ENCODE assay signal across 9 mouse cellular contexts in genomic region chr4:142060455-142061378, GRCm38 (mm10). TPM values are rescaled to one million over a fixed set of nuclear protein-coding genes. Genes with fewer than 3 reads are reported as not detected.
DNase-seq lines count a peak whose midpoint lies in the region; ATAC-seq and TF ChIP-seq lines count a peak whose summit lies in the region.
"Had no signal": no experiment of that assay in that cellular context is flagged by ENCODE, and none has a peak within 500 bp of the region (broad histone marks: within the 10 kb centered on the region; RNA-seq: fewer than 3 reads in every experiment).

No protein-coding gene starts in this region.

- H3K4me2 ChIP-seq in hindbrain, embryonic 11.5 days (replicated peaks; ENCODE audit: low read depth, low read length): no peak overlapping the region
- H3K4me2 ChIP-seq in forebrain, embryonic 16.5 days (ENCODE audit: low read length): no peak overlapping the region

- H3K27me3 ChIP-seq in hindbrain, embryonic 10.5 days (ENCODE audit: insufficient read depth, poor library complexity, severe bottlenecking): peaks cover 6% of the 10 kb centered on the region; the same call in 1 of the 2 replicates
- no peaks in the 10 kb centered on the region for H3K27me3 ChIP-seq in hindbrain, embryonic 11.5 days (ENCODE audit: control insufficient read depth, insufficient read depth, low read length)
- no peaks in the 10 kb centered on the region for H3K27me3 ChIP-seq in forebrain, embryonic 16.5 days (replicated peaks; ENCODE audit: control insufficient read depth, insufficient read depth, low read length)

- H3K36me3 ChIP-seq in hindbrain, embryonic 10.5 days: no peaks in the 10 kb centered on the region
- no peaks in the 10 kb centered on the region for H3K36me3 ChIP-seq in hindbrain, embryonic 11.5 days (ENCODE audit: control insufficient read depth, insufficient read depth, low read length)
- no peaks in the 10 kb centered on the region for H3K36me3 ChIP-seq in forebrain, embryonic 16.5 days (ENCODE audit: control insufficient read depth, insufficient read depth)

- no peak overlapping the region for H3K4me3 ChIP-seq in hindbrain, embryonic 10.5 days
- no peak overlapping the region for H3K4me3 ChIP-seq in hindbrain, embryonic 11.5 days (ENCODE audit: low read depth, low read length)
- H3K4me3 ChIP-seq in forebrain, embryonic 16.5 days (replicated peaks; ENCODE audit: low read length): no peak overlapping the region
- H3K4me3 ChIP-seq in layer of hippocampus, adult 2 months: no peak overlapping the region

- H3K27ac ChIP-seq in hindbrain, embryonic 10.5 days: peak overlapping the region; percentile 40
- no peak overlapping the region for H3K27ac ChIP-seq in hindbrain, embryonic 11.5 days (ENCODE audit: low read depth, low read length)
- no peak overlapping the region; the same call in 1 of the 2 replicates for H3K27ac ChIP-seq in forebrain, embryonic 16.5 days (ENCODE audit: low read length)
- peak overlapping the region; percentile 18; the same call in 1 of the 2 replicates for H3K27ac ChIP-seq in layer of hippocampus, adult 2 months

- H3K9ac ChIP-seq in hindbrain, embryonic 11.5 days (ENCODE audit: low read depth, low read length): no peak overlapping the region
- no peak overlapping the region for H3K9ac ChIP-seq in forebrain, embryonic 16.5 days (replicated peaks; ENCODE audit: low read depth, low read length)

- H3K9me3 ChIP-seq in hindbrain, embryonic 10.5 days: no peaks in the 10 kb centered on the region
- H3K9me3 ChIP-seq in hindbrain, embryonic 11.5 days (ENCODE audit: control insufficient read depth, low read length): no peaks in the 10 kb centered on the region
- peaks cover 2% of the 10 kb centered on the region; the same call in 1 of the 2 replicates for H3K9me3 ChIP-seq in forebrain, embryonic 16.5 days (ENCODE audit: control insufficient read depth, low read length)

- 62% methylated on average over 18 of the region's 18 CpGs for WGBS in hindbrain, embryonic 10.5 days
- 61% methylated on average over 18 of the region's 18 CpGs for WGBS in hindbrain, embryonic 11.5 days
- WGBS in forebrain, embryonic 16.5 days: 56% methylated on average over 18 of the region's 18 CpGs

- no peak for ATAC-seq in hindbrain, embryonic 11.5 days (ENCODE audit: low FRiP score)
- peak; percentile 26; the same call in 1 of the 2 replicates for ATAC-seq in forebrain, embryonic 16.5 days

- H3K4me1 ChIP-seq in hindbrain, embryonic 10.5 days (replicated peaks): peaks cover 40% of the 10 kb centered on the region
- no peaks in the 10 kb centered on the region for H3K4me1 ChIP-seq in hindbrain, embryonic 11.5 days (replicated peaks; ENCODE audit: control insufficient read depth, insufficient read depth, low read length)
- H3K4me1 ChIP-seq in forebrain, embryonic 16.5 days (replicated peaks; ENCODE audit: control insufficient read depth, insufficient read depth, low read length): peaks cover 10% of the 10 kb centered on the region

- no peak for DNase-seq in hindbrain, embryonic 10.5 days (ENCODE audit: low spot score)
- DNase-seq in hindbrain, embryonic 11.5 days (ENCODE audit: low spot score): no peak
- DNase-seq in brain, adult 2 months (ENCODE audit: low read depth, low spot score): peak; percentile 99
- DNase-seq in layer of hippocampus, adult 2 months (ENCODE audit: low spot score in 2 of 2): peak in 1 of 2 experiments; percentile 38
- DNase-seq in spleen, adult 18-20 months: no peak
- no peak for DNase-seq in urinary bladder, postnatal 14 days (ENCODE audit: low spot score)
- DNase-seq in frontal cortex, postnatal 36 days (ENCODE audit: low spot score in 2 of 2): no peak
- DNase-seq: right cerebral cortex, postnatal 4 days had no signal

- TF ChIP-seq CTCF in layer of hippocampus, adult 2 months (conservative IDR thresholded peaks at IDR 0.05): no peak

RNA-seq across cellular contexts. Expression of gene Tmem51, which starts 23.4 kb away (rescaled TPM):
- 9.2 and 12.1 TPM in 2 replicates for polyA plus RNA-seq in hindbrain, embryonic 10.5 days (2016; fragmentation: Nextera tagmentation; extraction: Ambion mirVana)
- 7.3 and 8.1 TPM in 2 replicates for polyA plus RNA-seq in hindbrain, embryonic 11.5 days (2014; fragmentation: Nextera tagmentation; extraction: Ambion mirVana)
- 6.5 and 8.6 TPM in 2 replicates for polyA plus RNA-seq in forebrain, embryonic 16.5 days (2015; fragmentation: Nextera tagmentation; extraction: Ambion mirVana)
- total RNA-seq in layer of hippocampus, adult 2 months (2021): 1 to 10 TPM; 3.9 to 4.5 TPM

RNA-seq across cellular contexts. Expression of gene Fhad1, which starts 45.8 kb away (rescaled TPM):
- polyA plus RNA-seq in hindbrain, embryonic 10.5 days (2016; fragmentation: Nextera tagmentation; extraction: Ambion mirVana): 2.3 and 4.1 TPM in 2 replicates
- 3.5 and 4.0 TPM in 2 replicates for polyA plus RNA-seq in hindbrain, embryonic 11.5 days (2014; fragmentation: Nextera tagmentation; extraction: Ambion mirVana)
- polyA plus RNA-seq in forebrain, embryonic 16.5 days (2015; fragmentation: Nextera tagmentation; extraction: Ambion mirVana): 1.6 and 1.8 TPM in 2 replicates
- 10 to 100 TPM in 1 of 2 experiments, 1 to 10 TPM in 1; 8.8 to 13.0 TPM for total RNA-seq in layer of hippocampus, adult 2 months (2021)

Comparison
In these comparisons a context has a peak if more than half of its experiments do, and no peak if none do; other contexts are left out.
1. H3K27ac ChIP-seq: peak in hindbrain, embryonic 10.5 days (single experiment) and layer of hippocampus, adult 2 months (single experiment); none in hindbrain, embryonic 11.5 days (single experiment) and forebrain, embryonic 16.5 days (single experiment).